Mouse (Mus musculus): Measurements from ENCODE around the gene Mettl13.

Mettl13 gene

GRCm38 (mm10) chr1:162548016-162548916 is at the start of gene Mettl13:
Gene Mettl13, minus strand, starts transcription at chr1:162548551.
- in situ Hi-C loops (cut with MboI; ENCODE audit: low pct_unique_long_range_greater_than_20kb in 1 of 2, low sequenced_read_pairs in 2 of 2, unreplicated experiment in 1 of 2): no loop called here

- in situ Hi-C loops (cut with MboI; ENCODE audit: low pct_unique_long_range_greater_than_20kb in 1 of 2, low sequenced_read_pairs in 2 of 2, unreplicated experiment in 1 of 2): no loop called here
Measured at GRCm38 (mm10) chr1:162597379-162598102, 49.2 kb upstream of the Mettl13 start.

GRCm38 (mm10) chr1:162590415-162590997 is 42.2 kb upstream of the Mettl13 start:
- in situ Hi-C loops (cut with MboI; ENCODE audit: low pct_unique_long_range_greater_than_20kb in 1 of 2, low sequenced_read_pairs in 2 of 2, unreplicated experiment in 1 of 2): no loop called here

DNA sequence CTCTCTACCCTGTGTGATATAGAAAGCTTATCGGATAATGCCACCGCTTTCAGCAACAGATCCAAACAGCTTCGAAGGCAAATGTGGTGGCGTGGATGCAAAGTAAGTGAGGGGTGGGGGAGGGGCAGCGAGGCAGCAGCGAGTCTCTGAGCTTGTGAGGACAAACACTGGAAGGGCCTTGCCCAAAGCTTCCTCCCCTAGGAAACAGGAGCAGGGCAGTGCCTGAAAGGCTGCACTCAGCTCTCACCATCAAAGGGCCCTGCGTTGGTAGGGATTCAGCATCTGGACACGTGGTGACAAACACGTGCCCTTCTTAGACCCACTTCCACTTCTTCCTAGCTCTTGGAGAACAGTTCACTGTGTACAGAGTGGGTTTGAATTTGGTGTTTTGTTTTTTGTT is 41.1 kb upstream of the Mettl13 start:
- in situ Hi-C loops (cut with MboI; ENCODE audit: low pct_unique_long_range_greater_than_20kb in 1 of 2, low sequenced_read_pairs in 2 of 2, unreplicated experiment in 1 of 2): no loop called here

DNA sequence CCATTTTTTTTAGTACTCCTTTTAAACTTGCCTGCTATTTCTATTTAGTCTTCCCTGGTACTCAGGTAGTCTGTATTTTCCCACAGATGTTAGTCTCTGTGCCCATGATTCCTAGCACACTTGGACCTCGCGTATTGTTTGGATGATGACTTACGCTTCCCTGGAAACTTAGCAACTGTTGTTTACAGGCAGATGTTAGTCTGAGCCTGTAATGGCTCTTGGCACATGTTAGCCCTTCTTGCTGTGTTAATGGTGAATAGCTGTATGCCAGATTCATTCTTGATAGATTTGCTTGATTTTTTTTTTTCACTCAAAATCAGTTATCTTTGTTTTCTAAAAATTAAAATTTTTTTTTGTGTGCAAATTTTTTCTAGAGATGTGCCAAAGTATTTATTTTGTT is 40.3 kb upstream of the Mettl13 start:
- in situ Hi-C loops (cut with MboI; ENCODE audit: low pct_unique_long_range_greater_than_20kb in 1 of 2, low sequenced_read_pairs in 2 of 2, unreplicated experiment in 1 of 2): no loop called here

DNA sequence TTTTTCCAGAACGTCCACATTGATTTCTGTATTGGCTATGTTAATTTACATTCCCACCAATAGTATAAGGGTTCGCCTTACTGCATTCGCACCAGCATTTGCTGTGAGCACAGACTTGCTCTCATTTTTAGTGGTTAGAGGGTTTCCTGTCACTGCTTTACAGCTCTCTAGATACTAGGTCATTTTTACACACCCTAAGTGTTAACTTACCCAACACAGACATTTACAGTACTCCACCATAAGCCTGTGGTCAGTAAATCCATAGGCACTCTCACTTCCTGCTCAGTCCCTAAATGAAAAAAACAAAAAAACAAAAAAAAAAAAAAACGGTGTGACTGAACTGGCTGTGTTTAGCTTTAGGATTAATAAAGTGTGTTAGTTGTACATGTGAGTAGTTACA is 37.9 kb upstream of the Mettl13 start:
- in situ Hi-C loops (cut with MboI; ENCODE audit: low pct_unique_long_range_greater_than_20kb in 1 of 2, low sequenced_read_pairs in 2 of 2, unreplicated experiment in 1 of 2): no loop called here

DNA sequence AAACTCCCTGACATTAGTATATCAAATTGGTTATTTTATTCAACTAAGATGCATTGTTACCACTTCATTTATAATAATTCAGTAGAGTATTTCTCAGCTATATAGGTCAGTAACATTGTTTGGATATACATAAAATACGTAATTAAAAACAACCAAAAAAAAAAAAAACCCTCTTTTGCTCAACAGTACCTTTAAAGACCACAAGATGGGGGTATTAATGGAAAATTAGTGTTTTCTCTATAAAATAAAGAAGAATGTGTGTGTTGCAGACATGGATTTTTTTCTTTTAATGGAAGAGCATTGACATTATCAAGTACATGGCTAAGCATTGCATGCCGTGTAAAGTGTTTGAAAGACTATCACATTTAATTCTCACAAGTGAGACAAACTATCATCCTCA is 34.5 kb upstream of the Mettl13 start:
- in situ Hi-C loops (cut with MboI; ENCODE audit: low pct_unique_long_range_greater_than_20kb in 1 of 2, low sequenced_read_pairs in 2 of 2, unreplicated experiment in 1 of 2): no loop called here

DNA sequence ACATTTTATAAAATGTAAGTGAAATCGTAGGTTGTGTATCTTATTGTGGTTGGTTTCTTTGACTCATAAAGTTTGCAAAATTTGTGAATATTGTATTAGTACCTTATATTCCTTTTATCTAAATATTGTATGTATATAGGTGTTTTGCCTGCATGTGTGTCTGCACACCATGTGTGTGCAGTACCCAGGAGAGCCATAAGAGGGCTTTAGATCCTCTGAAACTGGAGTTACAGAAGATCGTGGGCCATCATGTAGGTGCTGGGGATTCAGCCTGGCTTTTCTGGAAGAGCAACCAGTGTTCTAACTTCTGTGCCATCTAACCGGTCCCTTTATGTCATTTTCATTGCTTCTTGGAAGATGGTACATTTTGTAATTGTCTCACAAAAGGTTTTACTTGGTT is 26.7 kb upstream of the Mettl13 start:
- in situ Hi-C loops (cut with MboI; ENCODE audit: low pct_unique_long_range_greater_than_20kb in 1 of 2, low sequenced_read_pairs in 2 of 2, unreplicated experiment in 1 of 2): no loop called here

DNA sequence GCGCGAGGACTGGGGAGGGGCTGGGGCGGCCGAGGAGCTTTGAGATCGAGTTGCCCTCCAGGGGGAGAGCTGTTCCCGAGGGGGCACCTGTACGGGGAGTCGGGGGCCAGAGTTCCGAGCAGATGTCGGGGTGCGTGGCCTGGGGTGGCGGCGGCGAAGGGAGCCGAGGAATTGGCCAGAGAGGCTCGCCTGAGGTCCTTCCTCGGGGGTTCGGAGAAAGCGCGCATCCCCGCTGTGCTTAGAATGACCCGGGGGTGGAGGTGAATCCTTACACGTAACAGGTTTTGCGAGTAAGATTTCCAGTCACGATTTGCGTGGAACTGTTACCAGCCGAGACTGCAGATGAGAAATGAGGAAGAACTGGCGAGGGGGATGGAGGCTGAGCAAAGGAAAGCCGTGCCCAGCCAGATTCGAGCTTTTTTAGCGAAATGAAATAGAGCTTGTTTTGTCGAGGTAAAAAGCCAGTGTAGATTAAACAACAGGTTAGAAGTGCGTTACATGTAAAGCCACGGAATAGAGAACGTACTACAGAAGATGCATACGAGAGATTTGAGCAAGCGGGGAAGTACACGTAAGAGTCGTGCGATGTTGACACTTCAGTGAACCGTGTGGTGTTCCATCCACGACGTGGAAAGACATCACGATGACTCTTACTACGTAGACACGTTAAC is 22.7 kb upstream of the Mettl13 start:
- in situ Hi-C loops (cut with MboI; ENCODE audit: low pct_unique_long_range_greater_than_20kb in 1 of 2, low sequenced_read_pairs in 2 of 2, unreplicated experiment in 1 of 2): no loop called here

- in situ Hi-C loops (cut with MboI; ENCODE audit: low pct_unique_long_range_greater_than_20kb in 1 of 2, low sequenced_read_pairs in 2 of 2, unreplicated experiment in 1 of 2): no loop called here
Measured at GRCm38 (mm10) chr1:162570260-162570748, 22.0 kb upstream of the Mettl13 start, which contains the start of gene Vamp4. Gene Vamp4, plus strand, starts transcription at chr1:162570515.

- in situ Hi-C loops (cut with MboI; ENCODE audit: low pct_unique_long_range_greater_than_20kb in 1 of 2, low sequenced_read_pairs in 2 of 2, unreplicated experiment in 1 of 2): no loop called here
Measured at GRCm38 (mm10) chr1:162567351-162567750, 19.0 kb upstream of the Mettl13 start.

GRCm38 (mm10) chr1:162564992-162565391 is 16.6 kb upstream of the Mettl13 start:
- in situ Hi-C loops (cut with MboI; ENCODE audit: low pct_unique_long_range_greater_than_20kb in 1 of 2, low sequenced_read_pairs in 2 of 2, unreplicated experiment in 1 of 2): no loop called here

DNA sequence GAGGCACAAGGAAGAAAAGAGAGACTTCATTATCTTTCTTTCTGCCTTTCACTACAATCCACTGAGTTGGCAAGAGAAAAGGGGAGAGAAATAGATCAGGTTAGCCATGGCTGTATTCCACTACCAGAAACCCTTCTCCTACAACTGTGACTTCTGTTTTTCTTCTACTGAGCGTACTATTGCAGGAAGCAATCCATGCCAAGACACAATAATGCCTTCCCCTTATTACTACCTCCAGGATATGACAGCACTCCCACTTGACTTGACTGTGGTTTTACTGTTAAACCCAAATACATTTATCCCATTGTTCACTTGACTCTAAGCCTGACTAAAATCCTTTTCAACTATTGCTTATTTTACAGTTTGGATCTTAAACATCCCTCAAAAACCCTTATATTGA is 14.9 kb upstream of the Mettl13 start:
- in situ Hi-C loops (cut with MboI; ENCODE audit: low pct_unique_long_range_greater_than_20kb in 1 of 2, low sequenced_read_pairs in 2 of 2, unreplicated experiment in 1 of 2): no loop called here

- in situ Hi-C loops (cut with MboI; ENCODE audit: low pct_unique_long_range_greater_than_20kb in 1 of 2, low sequenced_read_pairs in 2 of 2, unreplicated experiment in 1 of 2): no loop called here
Measured at GRCm38 (mm10) chr1:162554193-162554592, 5.8 kb upstream of the Mettl13 start.

DNA sequence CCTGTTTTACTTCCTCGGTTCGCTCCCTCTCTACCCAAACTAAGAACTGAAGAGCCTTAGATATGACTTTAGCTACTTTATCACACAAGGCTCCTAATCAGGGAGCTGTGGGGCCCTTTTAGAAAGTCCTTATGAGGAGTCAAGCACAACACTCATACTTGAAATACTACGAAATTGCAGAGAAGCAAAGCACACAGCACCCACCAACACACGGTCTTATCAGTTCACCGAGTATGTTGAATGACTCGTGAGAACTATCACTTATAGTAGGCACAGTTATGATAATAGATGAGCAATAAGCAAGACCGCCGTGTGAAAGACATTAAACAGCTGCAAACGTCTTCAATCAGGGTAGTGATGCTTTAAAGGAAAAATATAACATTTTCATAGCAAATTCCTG is 4.6 kb upstream of the Mettl13 start:
- in situ Hi-C loops (cut with MboI; ENCODE audit: low pct_unique_long_range_greater_than_20kb in 1 of 2, low sequenced_read_pairs in 2 of 2, unreplicated experiment in 1 of 2): no loop called here

DNA sequence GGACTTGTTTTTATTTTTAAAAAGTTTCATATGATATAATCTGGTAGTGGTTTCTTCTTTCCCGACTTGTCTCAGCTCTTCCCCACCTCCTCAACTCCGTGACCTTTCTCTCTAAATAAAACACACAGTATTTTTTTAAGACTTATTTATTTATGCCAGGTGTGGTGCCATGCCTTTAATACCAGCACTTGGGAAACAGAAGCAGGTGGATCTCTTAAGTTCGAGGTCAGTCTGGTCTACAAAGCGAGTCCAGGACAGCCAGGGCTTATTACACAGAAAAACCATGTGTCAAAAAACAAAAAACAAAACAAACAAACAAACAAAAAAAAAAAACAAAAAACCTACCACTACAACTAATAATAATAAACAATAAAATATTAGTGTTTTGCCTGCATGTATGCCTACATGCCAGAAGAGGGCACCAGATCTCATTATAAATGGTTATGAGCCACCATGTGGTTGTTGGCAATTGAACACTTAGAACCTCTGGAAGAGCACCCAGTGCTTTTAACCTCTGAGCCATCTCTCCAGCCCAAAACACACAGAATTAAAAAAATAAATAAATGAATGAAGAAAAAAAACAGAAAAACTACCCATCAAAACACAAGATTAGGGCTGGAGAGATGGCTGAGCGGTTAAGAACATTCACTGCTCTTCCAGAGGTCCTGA is 1.4 kb upstream of the Mettl13 start:
- in situ Hi-C loops (cut with MboI; ENCODE audit: low pct_unique_long_range_greater_than_20kb in 1 of 2, low sequenced_read_pairs in 2 of 2, unreplicated experiment in 1 of 2): no loop called here

DNA sequence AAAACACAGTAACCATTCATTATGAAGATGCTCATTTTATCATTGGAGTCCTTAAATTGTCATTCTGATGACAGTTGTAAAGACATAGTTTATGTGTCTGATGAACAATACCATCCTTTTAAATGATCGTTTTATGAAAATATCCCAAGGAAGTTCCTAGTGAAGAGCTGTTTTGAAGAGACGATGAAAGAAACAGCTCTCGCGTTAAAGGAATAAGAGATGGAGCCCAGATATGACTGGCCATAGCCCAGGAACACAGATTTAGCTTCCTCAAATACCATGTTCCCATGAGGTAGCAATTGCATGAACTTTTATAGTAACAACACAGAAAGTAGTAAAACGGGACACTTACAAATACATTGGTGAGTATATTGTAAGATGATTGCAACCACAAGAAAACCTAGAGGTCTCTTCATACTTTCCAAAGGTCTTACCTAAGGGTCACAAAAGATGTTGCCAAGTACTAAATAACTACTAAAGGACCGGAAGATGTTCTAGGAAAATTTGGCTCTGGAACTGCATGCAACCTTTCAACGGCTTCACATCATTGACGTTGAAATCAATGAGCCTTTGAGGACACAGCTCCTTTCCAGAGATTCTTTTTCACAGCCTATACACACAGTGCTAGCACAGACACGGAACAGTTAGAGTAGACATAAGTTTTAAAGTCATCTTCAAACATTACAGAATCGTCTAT is 714 bp upstream of the Mettl13 start:
- in situ Hi-C loops (cut with MboI; ENCODE audit: low pct_unique_long_range_greater_than_20kb in 1 of 2, low sequenced_read_pairs in 2 of 2, unreplicated experiment in 1 of 2): no loop called here

GRCm38 (mm10) chr1:162547607-162548006 is 744 bp downstream of the Mettl13 start:
- in situ Hi-C loops (cut with MboI; ENCODE audit: low pct_unique_long_range_greater_than_20kb in 1 of 2, low sequenced_read_pairs in 2 of 2, unreplicated experiment in 1 of 2): no loop called here
